Mouse (Mus musculus) stomach, postnatal 0 days (tissue): ENCODE data around the gene Sdhb. TPM values are rescaled to one million over a fixed set of nuclear protein-coding genes. Genes with fewer than 3 reads are reported as not detected.

Experiments used
- ATAC-seq: fragments of 200-750 bp; cut with Nextera tagmentation; 2 replicates; pipeline ENCODE4 v1.8.0; 2017; ENCODE audit not compliant: low FRiP score, low TSS enrichment
- DNase-seq: peaks from one replicate; pipeline ENCODE4 v3.0.0-alpha.2; 2016; ENCODE audit warnings: low spot score
- H3K27ac ChIP-seq: fragments of 300-500 bp; sonication (generic); replicated peaks from 2 replicates; pipeline ENCODE4 v1.5.1; 2014; ENCODE audit warnings: mild to moderate bottlenecking, control low read depth
- H3K27me3 ChIP-seq: fragments of 300-500 bp; sonication (generic); 2 replicates; pipeline ENCODE4 v1.6.1; 2014; ENCODE audit warnings: low read length; ENCODE audit not compliant: control insufficient read depth, insufficient read depth
- H3K36me3 ChIP-seq: fragments of 300-500 bp; sonication (generic); 2 replicates; pipeline ENCODE4 v1.6.1; 2014; ENCODE audit warnings: low read length, mixed read lengths; ENCODE audit not compliant: control insufficient read depth, insufficient read depth
- H3K4me1 ChIP-seq: fragments of 300-500 bp; sonication (generic); replicated peaks from 2 replicates; pipeline ENCODE4 v1.6.1; 2014; ENCODE audit warnings: antibody characterized with exemption; ENCODE audit not compliant: control insufficient read depth, insufficient read depth
- H3K4me2 ChIP-seq: fragments of 300-500 bp; sonication (generic); replicated peaks from 2 replicates; pipeline ENCODE4 v1.6.1; 2014; ENCODE audit warnings: low read depth, mild to moderate bottlenecking, control low read depth, moderate library complexity
- H3K4me3 ChIP-seq: fragments of 300-500 bp; sonication (generic); 2 replicates; pipeline ENCODE4 v1.5.1; 2014; ENCODE audit warnings: low read depth, low read length, control low read depth
- H3K9ac ChIP-seq: fragments of 300-500 bp; sonication (generic); 2 replicates; pipeline ENCODE4 v1.6.1; 2014; ENCODE audit warnings: mild to moderate bottlenecking, low read length, control low read depth, mixed read lengths
- H3K9me3 ChIP-seq: fragments of 300-500 bp; sonication (generic); 2 replicates; pipeline ENCODE4 v1.6.1; 2016; ENCODE audit warnings: low read length; ENCODE audit not compliant: control insufficient read depth
- CTCF ChIP-seq: IDR thresholded peaks from 2 replicates; pipeline ENCODE4 v1.5.1; 2016; ENCODE audit warnings: antibody characterized with exemption, low read depth, mild to moderate bottlenecking, moderate library complexity
- EP300 ChIP-seq: optimal IDR thresholded peaks from 2 replicates; pipeline ENCODE3; 2016; ENCODE audit warnings: antibody characterized with exemption
- WGBS: fragments of 180-500 bp; shearing (Covaris S2); extraction: QIAGEN DNeasy Blood & Tissue Kit; methylation state at CpG from one replicate; pipeline ENCODE4 v1.1.7; 2014; 5-methylcytosine and 5-hydroxymethylcytosine counted together
- polyA plus RNA-seq: library from polyadenylated mRNA; unstranded; fragments of >200 nt; fragmentation: Nextera tagmentation; extraction: Ambion mirVana; gene quantifications from 2 replicates; pipeline ENCODE4 v1.2.1, GENCODE M21; 2015

Sdhb gene
- polyA plus RNA-seq, 1 experiment from 2014 or later = 382 TPM

DNA sequence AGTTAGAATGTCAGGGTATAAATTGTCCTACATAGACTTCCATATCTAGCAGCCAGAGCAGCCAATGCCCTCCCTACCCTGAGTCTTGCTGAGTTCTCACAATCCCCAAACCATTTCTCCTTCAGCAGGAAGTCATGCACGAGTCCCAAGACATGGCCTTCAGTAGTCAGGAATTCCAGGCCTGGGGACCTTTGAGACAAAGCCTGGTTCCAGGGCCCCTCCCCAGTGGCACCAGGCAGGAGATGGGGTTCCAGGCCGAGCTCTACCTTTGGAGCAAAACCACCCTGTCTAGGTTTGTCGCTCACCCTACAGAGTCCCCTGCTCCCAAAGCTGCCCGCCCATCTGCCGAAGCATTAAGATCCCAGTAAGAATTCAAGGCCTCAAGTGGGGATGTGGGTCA lies 44.7 kb upstream of the Sdhb start:
- Histone ChIP-seq H3K4me2 (no peak overlapping the region), H3K36me3 (no peaks in the 10 kb centered on the region), H3K4me1 (no peaks in the 10 kb centered on the region), H3K4me3 (no peak overlapping the region), H3K9ac (no peak overlapping the region), H3K27ac (no peak overlapping the region), H3K27me3 (no peaks in the 10 kb centered on the region), H3K9me3 (no peaks in the 10 kb centered on the region)
- ATAC-seq (no peak), DNase-seq (no peak)
- TF ChIP-seq EP300 (no peak), CTCF (no peak)
- WGBS = 87% methylated on average over 5 of the region's 5 CpGs

DNA sequence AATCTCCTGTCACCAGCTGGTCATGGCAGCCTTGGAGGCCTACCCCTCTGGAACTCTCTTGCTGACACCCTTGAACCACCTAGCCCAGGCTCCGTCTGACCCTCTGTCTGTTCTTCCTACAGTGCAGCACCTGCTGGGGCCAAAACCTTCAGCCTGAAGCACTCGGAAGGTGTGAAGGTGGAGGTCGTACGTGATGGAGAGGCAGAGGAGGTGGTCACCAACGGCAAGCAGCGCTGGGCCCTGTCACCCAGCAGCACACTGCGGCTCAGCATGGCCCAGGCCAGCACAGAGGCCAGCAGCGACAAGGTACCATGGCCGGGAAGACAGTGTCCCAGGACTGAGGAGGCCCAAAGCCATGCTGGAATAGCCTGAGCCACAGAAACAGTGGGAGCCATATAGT lies 43.6 kb upstream of the Sdhb start:
- Histone ChIP-seq H3K9ac (no peak overlapping the region), H3K9me3 (no peaks in the 10 kb centered on the region), H3K27ac (no peak overlapping the region), H3K27me3 (no peaks in the 10 kb centered on the region), H3K4me3 (no peak overlapping the region), H3K4me2 (no peak overlapping the region), H3K4me1 (no peaks in the 10 kb centered on the region), H3K36me3 (no peaks in the 10 kb centered on the region)
- ATAC-seq = 0 out of 2 replicates have a peak, but pooled peaks have one; percentile 15
- TF ChIP-seq CTCF (no peak), EP300 (no peak)
- 85% methylated on average over 9 of the region's 9 CpGs for WGBS
- no peak for DNase-seq

- Histone ChIP-seq H3K27me3 (no peaks in the 10 kb centered on the region), H3K4me2 (no peak overlapping the region), H3K4me3 (no peak overlapping the region), H3K36me3 (no peaks in the 10 kb centered on the region), H3K4me1 (no peaks in the 10 kb centered on the region), H3K27ac (no peak overlapping the region), H3K9ac (no peak overlapping the region), H3K9me3 (no peaks in the 10 kb centered on the region)
- DNase-seq (no peak), ATAC-seq (no peak)
- no peak for TF ChIP-seq EP300
- 46% methylated on average over 11 of the region's 11 CpGs for WGBS
Measured at GRCm38 (mm10) chr4:140919974-140920836, 40.8 kb upstream of the Sdhb start.

DNA sequence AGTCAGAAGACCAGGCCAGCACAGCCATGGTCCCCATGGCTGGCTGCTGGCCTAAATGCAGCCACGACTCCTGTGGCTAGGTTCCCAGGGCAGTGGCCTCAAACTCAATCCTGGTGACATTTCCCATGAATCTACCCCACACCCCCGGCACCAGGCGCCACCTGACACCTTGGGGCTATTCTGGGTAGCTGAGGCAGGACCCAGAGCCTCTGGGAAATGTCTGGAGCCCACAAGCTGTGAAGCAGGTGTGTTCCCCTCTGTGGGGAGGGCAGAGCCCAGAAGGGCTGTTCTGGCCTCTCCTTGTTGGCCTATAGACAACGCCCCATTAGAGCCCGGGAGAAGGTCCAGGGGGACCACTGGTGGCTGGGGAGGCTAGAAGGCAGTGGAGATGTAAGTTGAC lies 38.5 kb upstream of the Sdhb start:
- no peak overlapping the region for H3K9ac ChIP-seq
- H3K4me3 ChIP-seq = no peak overlapping the region
- no peaks in the 10 kb centered on the region for H3K27me3 ChIP-seq
- no peaks in the 10 kb centered on the region for H3K4me1 ChIP-seq
- no peaks in the 10 kb centered on the region for H3K9me3 ChIP-seq
- H3K4me2 ChIP-seq = no peak overlapping the region
- DNase-seq (no peak), ATAC-seq (no peak)
- TF ChIP-seq EP300 (no peak), CTCF (no peak)
- 78% methylated on average over 5 of the region's 5 CpGs for WGBS
- H3K36me3 ChIP-seq = no peaks in the 10 kb centered on the region
- no peak overlapping the region for H3K27ac ChIP-seq

- no peak overlapping the region for H3K27ac ChIP-seq
- H3K4me2 ChIP-seq = no peak overlapping the region
- 57% methylated on average over 8 of the region's 8 CpGs for WGBS
- TF ChIP-seq CTCF (no peak), EP300 (no peak)
- H3K27me3 ChIP-seq = no peaks in the 10 kb centered on the region
- no peak for DNase-seq
- no peaks in the 10 kb centered on the region for H3K36me3 ChIP-seq
- no peak overlapping the region for H3K9ac ChIP-seq
- ATAC-seq = no peak
- H3K9me3 ChIP-seq = no peaks in the 10 kb centered on the region
- no peak overlapping the region for H3K4me3 ChIP-seq
- H3K4me1 ChIP-seq = no peaks in the 10 kb centered on the region
Measured at GRCm38 (mm10) chr4:140925648-140926047, 35.4 kb upstream of the Sdhb start.

DNA sequence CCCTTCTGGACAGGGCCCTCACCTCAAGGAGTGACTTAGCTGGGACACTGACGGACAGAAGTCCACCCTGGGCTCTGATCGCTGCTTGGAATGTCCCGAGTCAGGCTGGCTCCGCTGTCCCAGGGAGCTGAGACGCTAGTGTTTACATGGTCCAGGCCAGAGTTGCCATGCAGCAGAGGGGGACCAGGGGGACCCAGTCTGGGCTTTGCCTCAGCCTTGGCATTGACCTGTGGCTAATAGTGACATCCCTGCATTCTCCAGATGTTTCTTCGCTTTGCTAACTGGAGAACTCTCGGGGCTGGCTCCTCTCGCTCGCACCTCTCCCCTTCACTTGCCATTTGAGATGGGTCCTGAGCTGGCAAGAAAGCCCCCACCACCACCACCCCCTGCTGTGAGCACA lies 32.7 kb upstream of the Sdhb start:
- Histone ChIP-seq H3K27ac (no peak overlapping the region), H3K9ac (no peak overlapping the region), H3K4me1 (no peaks in the 10 kb centered on the region), H3K36me3 (no peaks in the 10 kb centered on the region), H3K4me3 (no peak overlapping the region), H3K27me3 (no peaks in the 10 kb centered on the region), H3K4me2 (no peak overlapping the region), H3K9me3 (no peaks in the 10 kb centered on the region)
- no peak for TF ChIP-seq CTCF
- TF ChIP-seq EP300 = no peak
- ATAC-seq = no peak
- WGBS = 72% methylated on average over 9 of the region's 9 CpGs
- DNase-seq = no peak
